Mouse (Mus musculus): Measurements from ENCODE around the gene Scgb1a1. TPM values are rescaled to one million over a fixed set of nuclear protein-coding genes. Genes with fewer than 3 reads are reported as not detected.
A peak's percentile ranks its signal among the peaks of the same experiment; 100 is the strongest.
"Not testable (repeated sequence)": the region's sequence is repeated elsewhere in the genome, so short reads cannot be mapped to it uniquely, and the experiment has no call there.

Gene Scgb1a1
- polyA plus RNA-seq, 1 experiment from 2014 or later = not detected

GRCm38 (mm10) chr19:9083892-9084291 lies 3.9 kb downstream of the Scgb1a1 start:
- H3K27ac ChIP-seq (ENCODE audit: low read length); ATAC-seq; H3K4me2 ChIP-seq (ENCODE audit: low read length); H3K36me3 ChIP-seq (ENCODE audit: control insufficient read depth, insufficient read depth); H3K4me1 ChIP-seq (replicated peaks; ENCODE audit: control insufficient read depth, insufficient read depth, low read length); H3K4me3 ChIP-seq (replicated peaks; ENCODE audit: low read length); H3K9me3 ChIP-seq (ENCODE audit: control insufficient read depth, low read length); H3K9ac ChIP-seq (replicated peaks; ENCODE audit: low read depth, low read length); H3K27me3 ChIP-seq (replicated peaks; ENCODE audit: control insufficient read depth, insufficient read depth, low read length): not testable (repeated sequence)
- 81% methylated on average over 2 of the region's 2 CpGs for WGBS

GRCm38 (mm10) chr19:9083010-9083355 lies 4.8 kb downstream of the Scgb1a1 start:
- Histone ChIP-seq H3K4me1 (replicated peaks; ENCODE audit: control insufficient read depth, insufficient read depth, low read length) (peaks cover 2% of the 10 kb centered on the region; the same call in 1 of the 2 replicates), H3K9me3 (ENCODE audit: control insufficient read depth, low read length) (no peaks in the 10 kb centered on the region), H3K27ac (ENCODE audit: low read length) (no peak overlapping the region), H3K27me3 (replicated peaks; ENCODE audit: control insufficient read depth, insufficient read depth, low read length) (no peaks in the 10 kb centered on the region), H3K4me2 (ENCODE audit: low read length) (no peak overlapping the region), H3K4me3 (replicated peaks; ENCODE audit: low read length) (no peak overlapping the region), H3K9ac (replicated peaks; ENCODE audit: low read depth, low read length) (0 out of 2 replicates have a peak overlapping the region, but pooled peaks have one; percentile 37), H3K36me3 (ENCODE audit: control insufficient read depth, insufficient read depth) (no peaks in the 10 kb centered on the region)
- 91% methylated on average over 2 of the region's 2 CpGs for WGBS
- peak; percentile 35 for ATAC-seq

- H3K27me3 ChIP-seq (replicated peaks; ENCODE audit: control insufficient read depth, insufficient read depth, low read length) = no peaks in the 10 kb centered on the region
These were observed 5.4 kb downstream of the Scgb1a1 start for GRCm38 (mm10) chr19:9082191-9083009.

GRCm38 (mm10) chr19:9081311-9082190 lies 6.2 kb downstream of the Scgb1a1 start:
- Histone ChIP-seq H3K36me3 (ENCODE audit: control insufficient read depth, insufficient read depth) (no peaks in the 10 kb centered on the region), H3K9me3 (ENCODE audit: control insufficient read depth, low read length) (no peaks in the 10 kb centered on the region), H3K27me3 (replicated peaks; ENCODE audit: control insufficient read depth, insufficient read depth, low read length) (no peaks in the 10 kb centered on the region), H3K27ac (ENCODE audit: low read length) (no peak overlapping the region), H3K4me3 (replicated peaks; ENCODE audit: low read length) (no peak overlapping the region), H3K9ac (replicated peaks; ENCODE audit: low read depth, low read length) (no peak overlapping the region), H3K4me1 (replicated peaks; ENCODE audit: control insufficient read depth, insufficient read depth, low read length) (peaks cover 2% of the 10 kb centered on the region; the same call in 1 of the 2 replicates), H3K4me2 (ENCODE audit: low read length) (no peak overlapping the region)
- 87% methylated on average over 14 of the region's 14 CpGs for WGBS
- no peak; the same call in 1 of the 2 replicates for ATAC-seq

More at GRCm38 (mm10) chr19:9082191-9083009, 5.4 kb downstream of the Scgb1a1 start:
- Histone ChIP-seq H3K9ac (replicated peaks; ENCODE audit: low read depth, low read length) (peak overlapping the region; percentile 37; the same call in 1 of the 2 replicates), H3K4me3 (replicated peaks; ENCODE audit: low read length) (peak overlapping the region; percentile 2; the same call in 1 of the 2 replicates), H3K36me3 (ENCODE audit: control insufficient read depth, insufficient read depth) (no peaks in the 10 kb centered on the region), H3K4me1 (replicated peaks; ENCODE audit: control insufficient read depth, insufficient read depth, low read length) (peaks cover 2% of the 10 kb centered on the region; the same call in 1 of the 2 replicates), H3K27ac (ENCODE audit: low read length) (no peak overlapping the region), H3K9me3 (ENCODE audit: control insufficient read depth, low read length) (no peaks in the 10 kb centered on the region), H3K4me2 (ENCODE audit: low read length) (peak overlapping the region; percentile 39)
- 16% methylated on average over 23 of the region's 23 CpGs for WGBS
- ATAC-seq = peak; percentile 96

GRCm38 (mm10) chr19:9079916-9080315 lies 7.8 kb downstream of the Scgb1a1 start:
- no peaks in the 10 kb centered on the region for H3K36me3 ChIP-seq (ENCODE audit: control insufficient read depth, insufficient read depth)
- no peak overlapping the region for H3K27ac ChIP-seq (ENCODE audit: low read length)
- H3K4me2 ChIP-seq (ENCODE audit: low read length) = no peak overlapping the region
- no peaks in the 10 kb centered on the region for H3K27me3 ChIP-seq (replicated peaks; ENCODE audit: control insufficient read depth, insufficient read depth, low read length)
- H3K9ac ChIP-seq (replicated peaks; ENCODE audit: low read depth, low read length) = no peak overlapping the region
- H3K4me3 ChIP-seq (replicated peaks; ENCODE audit: low read length) = no peak overlapping the region
- ATAC-seq = no peak
- no peaks in the 10 kb centered on the region for H3K9me3 ChIP-seq (ENCODE audit: control insufficient read depth, low read length)
- peaks cover 2% of the 10 kb centered on the region; the same call in 1 of the 2 replicates for H3K4me1 ChIP-seq (replicated peaks; ENCODE audit: control insufficient read depth, insufficient read depth, low read length)
- WGBS = 37% methylated on average over 7 of the region's 7 CpGs

- Histone ChIP-seq H3K9me3 (ENCODE audit: control insufficient read depth, low read length) (no peaks in the 10 kb centered on the region), H3K27ac (ENCODE audit: low read length) (no peak overlapping the region), H3K4me2 (ENCODE audit: low read length) (no peak overlapping the region), H3K4me3 (replicated peaks; ENCODE audit: low read length) (no peak overlapping the region), H3K36me3 (ENCODE audit: control insufficient read depth, insufficient read depth) (no peaks in the 10 kb centered on the region), H3K27me3 (replicated peaks; ENCODE audit: control insufficient read depth, insufficient read depth, low read length) (no peaks in the 10 kb centered on the region), H3K9ac (replicated peaks; ENCODE audit: low read depth, low read length) (no peak overlapping the region), H3K4me1 (replicated peaks; ENCODE audit: control insufficient read depth, insufficient read depth, low read length) (peaks cover 2% of the 10 kb centered on the region; the same call in 1 of the 2 replicates)
- 76% methylated on average over 4 of the region's 4 CpGs for WGBS
- no peak for ATAC-seq
These were observed 10.6 kb downstream of the Scgb1a1 start for GRCm38 (mm10) chr19:9076982-9077660.

- no peaks in the 10 kb centered on the region for H3K27me3 ChIP-seq (replicated peaks; ENCODE audit: control insufficient read depth, insufficient read depth, low read length)
- peaks cover 4% of the 10 kb centered on the region; the same call in 1 of the 2 replicates for H3K4me1 ChIP-seq (replicated peaks; ENCODE audit: control insufficient read depth, insufficient read depth, low read length)
- H3K9me3 ChIP-seq (ENCODE audit: control insufficient read depth, low read length) = no peaks in the 10 kb centered on the region
- no peak for ATAC-seq
- 85% methylated on average over 3 of the region's 3 CpGs for WGBS
- no peak overlapping the region for H3K4me3 ChIP-seq (replicated peaks; ENCODE audit: low read length)
- no peak overlapping the region for H3K27ac ChIP-seq (ENCODE audit: low read length)
- H3K36me3 ChIP-seq (ENCODE audit: control insufficient read depth, insufficient read depth) = no peaks in the 10 kb centered on the region
- no peak overlapping the region for H3K9ac ChIP-seq (replicated peaks; ENCODE audit: low read depth, low read length)
- H3K4me2 ChIP-seq (ENCODE audit: low read length) = no peak overlapping the region
These were observed 11.7 kb downstream of the Scgb1a1 start for GRCm38 (mm10) chr19:9076035-9076434.

GRCm38 (mm10) chr19:9075558-9075957 lies 12.2 kb downstream of the Scgb1a1 start:
- H3K4me3 ChIP-seq (replicated peaks; ENCODE audit: low read length) = no peak overlapping the region
- ATAC-seq = no peak
- H3K36me3 ChIP-seq (ENCODE audit: control insufficient read depth, insufficient read depth) = no peaks in the 10 kb centered on the region
- H3K4me2 ChIP-seq (ENCODE audit: low read length) = no peak overlapping the region
- no peak overlapping the region for H3K9ac ChIP-seq (replicated peaks; ENCODE audit: low read depth, low read length)
- no peaks in the 10 kb centered on the region for H3K27me3 ChIP-seq (replicated peaks; ENCODE audit: control insufficient read depth, insufficient read depth, low read length)
- no peaks in the 10 kb centered on the region for H3K9me3 ChIP-seq (ENCODE audit: control insufficient read depth, low read length)
- peaks cover 4% of the 10 kb centered on the region; the same call in 1 of the 2 replicates for H3K4me1 ChIP-seq (replicated peaks; ENCODE audit: control insufficient read depth, insufficient read depth, low read length)
- 70% methylated on average over 2 of the region's 2 CpGs for WGBS
- no peak overlapping the region for H3K27ac ChIP-seq (ENCODE audit: low read length)
